Mouse (Mus musculus) kidney, postnatal 0 days (tissue): ENCODE data around the gene Gng7. TPM values are rescaled to one million over a fixed set of nuclear protein-coding genes. Genes with fewer than 3 reads are reported as not detected.

ENCODE experiments used
- ATAC-seq: fragments of 200-750 bp; cut with Nextera tagmentation; replicated peaks from 2 replicates; pipeline ENCODE4 v1.8.0; 2017; ENCODE audit warnings: low read depth, moderate number of reproducible peaks, moderate TSS enrichment, moderate library complexity; ENCODE audit not compliant: low FRiP score
- DNase-seq: peaks from one replicate; pipeline ENCODE4 v3.0.0-alpha.2; 2016; ENCODE audit warnings: low spot score
- H3K27ac ChIP-seq: fragments of 300-500 bp; sonication (generic); 2 replicates; pipeline ENCODE4 v1.5.1; 2014; ENCODE audit warnings: mild to moderate bottlenecking
- H3K27me3 ChIP-seq: fragments of 300-500 bp; sonication (generic); 2 replicates; pipeline ENCODE4 v1.6.1; 2014; ENCODE audit warnings: low read length, mixed read lengths; ENCODE audit not compliant: insufficient read depth
- H3K36me3 ChIP-seq: fragments of 300-500 bp; sonication (generic); 2 replicates; pipeline ENCODE4 v1.6.1; 2014; ENCODE audit warnings: low read length, mixed read lengths; ENCODE audit not compliant: insufficient read depth
- H3K4me1 ChIP-seq: fragments of 300-500 bp; sonication (generic); replicated peaks from 2 replicates; pipeline ENCODE4 v1.6.1; 2014; ENCODE audit warnings: antibody characterized with exemption, low read length, mixed read lengths; ENCODE audit not compliant: insufficient read depth
- H3K4me2 ChIP-seq: fragments of 300-500 bp; sonication (generic); 2 replicates; pipeline ENCODE4 v1.6.1; 2014; ENCODE audit warnings: mild to moderate bottlenecking, low read length, moderate library complexity, mixed read lengths
- H3K4me3 ChIP-seq: fragments of 300-500 bp; sonication (generic); replicated peaks from 2 replicates; pipeline ENCODE4 v1.5.1; 2014; ENCODE audit warnings: low read depth, low read length
- H3K9ac ChIP-seq: fragments of 300-500 bp; sonication (generic); 2 replicates; pipeline ENCODE4 v1.6.1; 2014; ENCODE audit warnings: low read depth, low read length
- H3K9me3 ChIP-seq: fragments of 300-500 bp; sonication (generic); replicated peaks from 2 replicates; pipeline ENCODE4 v1.6.1; 2016; ENCODE audit warnings: low read length, inconsistent platforms, mixed read lengths
- CTCF ChIP-seq: IDR thresholded peaks from 2 replicates; pipeline ENCODE4 v1.5.1; 2016; ENCODE audit warnings: antibody characterized with exemption, low read depth, mild to moderate bottlenecking, moderate library complexity
- WGBS: fragments of 180-500 bp; shearing (Covaris S2); extraction: QIAGEN DNeasy Blood & Tissue Kit; methylation state at CpG from one replicate; pipeline ENCODE4 v1.1.7; 2014; 5-methylcytosine and 5-hydroxymethylcytosine counted together
- polyA plus RNA-seq: library from polyadenylated mRNA; unstranded; fragments of >200 nt; fragmentation: Nextera tagmentation; extraction: Ambion mirVana; gene quantifications from 2 replicates; pipeline ENCODE4 v1.2.1, GENCODE M21; 2015

The Gng7 gene
- polyA plus RNA-seq, 1 experiment from 2014 or later = 3.4 TPM

GRCm38 (mm10) chr10:80931695-80932094 lies 83.0 kb downstream of the Gng7 start:
- Histone ChIP-seq H3K4me1 (peaks cover 42% of the 10 kb centered on the region), H3K27me3 (peaks cover 12% of the 10 kb centered on the region), H3K36me3 (no peaks in the 10 kb centered on the region), H3K9ac (no peak overlapping the region), H3K27ac (no peak overlapping the region), H3K4me2 (peak overlapping the region; percentile 94), H3K9me3 (no peaks in the 10 kb centered on the region), H3K4me3 (peak overlapping the region; percentile 72)
- ATAC-seq (no peak), DNase-seq (no peak)
- 5% methylated on average over 26 of the region's 26 CpGs for WGBS
- no peak for TF ChIP-seq CTCF

- Histone ChIP-seq H3K4me1 (peaks cover 38% of the 10 kb centered on the region), H3K9me3 (no peaks in the 10 kb centered on the region)
- 7% methylated on average over 14 of the region's 14 CpGs for WGBS
These were observed 83.5 kb downstream of the Gng7 start for GRCm38 (mm10) chr10:80931153-80931671.

GRCm38 (mm10) chr10:80930361-80931152 lies 84.2 kb downstream of the Gng7 start:
- TF ChIP-seq CTCF = no peak
- Histone ChIP-seq H3K27me3 (peaks cover 12% of the 10 kb centered on the region), H3K4me2 (peak overlapping the region; percentile 94), H3K36me3 (no peaks in the 10 kb centered on the region), H3K9me3 (no peaks in the 10 kb centered on the region), H3K9ac (peak overlapping the region; percentile 74), H3K4me3 (peak overlapping the region; percentile 72), H3K4me1 (peaks cover 32% of the 10 kb centered on the region), H3K27ac (no peak overlapping the region; the same call in 1 of the 2 replicates)
- ATAC-seq (0 out of 2 replicates have a peak, but pooled peaks have one; percentile 1), DNase-seq (no peak)
- under 1% methylated on average over 45 of the region's 45 CpGs for WGBS

More at GRCm38 (mm10) chr10:80931153-80931671, 83.5 kb downstream of the Gng7 start:
- peak overlapping the region; percentile 94 for H3K4me2 ChIP-seq
- peaks cover 12% of the 10 kb centered on the region for H3K27me3 ChIP-seq
- no peak for DNase-seq
- H3K4me3 ChIP-seq = peak overlapping the region; percentile 72
- TF ChIP-seq CTCF = no peak
- no peak overlapping the region; the same call in 1 of the 2 replicates for H3K27ac ChIP-seq
- H3K9ac ChIP-seq = peak overlapping the region; percentile 74
- H3K36me3 ChIP-seq = no peaks in the 10 kb centered on the region
- ATAC-seq = no peak

- ATAC-seq (peak; percentile 88), DNase-seq (peak; percentile 99)
- Histone ChIP-seq H3K9me3 (no peaks in the 10 kb centered on the region), H3K27ac (peak within 1 kb of the TSS; percentile 78), H3K27me3 (peaks cover 12% of the 10 kb centered on the region), H3K36me3 (no peaks in the 10 kb centered on the region), H3K9ac (peak within 1 kb of the TSS; percentile 74), H3K4me1 (peaks cover 30% of the 10 kb centered on the region), H3K4me3 (peak within 1 kb of the TSS; percentile 72), H3K4me2 (peak within 1 kb of the TSS; percentile 94)
- no peak for TF ChIP-seq CTCF
- WGBS = under 1% methylated on average over 56 of the region's 56 CpGs
These were observed 85.2 kb downstream of the Gng7 start, which contains the start of gene Gadd45b for GRCm38 (mm10) chr10:80929299-80930226. Gadd45b (plus strand) TSS chr10:80930073.

GRCm38 (mm10) chr10:80928586-80929298 lies 86.0 kb downstream of the Gng7 start:
- peaks cover 10% of the 10 kb centered on the region for H3K27me3 ChIP-seq
- H3K4me2 ChIP-seq = peak overlapping the region; percentile 94
- peaks cover 29% of the 10 kb centered on the region for H3K4me1 ChIP-seq
- DNase-seq (peak; percentile 96), ATAC-seq (peak; percentile 12; the same call in 1 of the 2 replicates)
- H3K36me3 ChIP-seq = no peaks in the 10 kb centered on the region
- H3K27ac ChIP-seq = peak overlapping the region; percentile 78
- TF ChIP-seq CTCF = peak; percentile 93
- no peaks in the 10 kb centered on the region for H3K9me3 ChIP-seq
- peak overlapping the region; percentile 57; the same call in 1 of the 2 replicates for H3K9ac ChIP-seq
- under 1% methylated on average over 48 of the region's 48 CpGs for WGBS
- peak overlapping the region; percentile 39 for H3K4me3 ChIP-seq
